Mouse (Mus musculus) lung, postnatal 10 days (tissue): ENCODE data around the gene Tmem132d.
A peak's percentile ranks its signal among the peaks of the same experiment; 100 is the strongest.

Source experiments
- DNase-seq: peaks from one replicate; pipeline ENCODE4 v3.0.0; 2021

Gene Tmem132d

GRCm38 (mm10) chr5:128404223-128404622 lies 28.7 kb downstream of the Tmem132d start:
- no peak for DNase-seq

- DNase-seq, result no peak
These were observed 40.5 kb downstream of the Tmem132d start for GRCm38 (mm10) chr5:128392372-128392771.

GRCm38 (mm10) chr5:128389665-128390064 lies 43.2 kb downstream of the Tmem132d start:
- DNase-seq, result no peak

- no peak for DNase-seq
These were observed 44.3 kb downstream of the Tmem132d start for GRCm38 (mm10) chr5:128388358-128389141.

GRCm38 (mm10) chr5:128369814-128370213 lies 63.1 kb downstream of the Tmem132d start:
- no peak for DNase-seq

GRCm38 (mm10) chr5:128369111-128369510 lies 63.8 kb downstream of the Tmem132d start:
- no peak for DNase-seq

GRCm38 (mm10) chr5:128365261-128365985 lies 67.5 kb downstream of the Tmem132d start:
- DNase-seq, result no peak

- no peak for DNase-seq
These were observed 71.8 kb downstream of the Tmem132d start for GRCm38 (mm10) chr5:128360946-128361675.

- DNase-seq, result peak; percentile 23
These were observed 84.0 kb downstream of the Tmem132d start for GRCm38 (mm10) chr5:128348835-128349234.

- DNase-seq, result no peak
These were observed 96.0 kb downstream of the Tmem132d start for GRCm38 (mm10) chr5:128336841-128337240.

GRCm38 (mm10) chr5:128332766-128333165 lies 100.1 kb downstream of the Tmem132d start:
- peak; percentile 24 for DNase-seq

GRCm38 (mm10) chr5:128330351-128330750 lies 102.5 kb downstream of the Tmem132d start:
- DNase-seq, result no peak

- DNase-seq, result no peak
These were observed 130.5 kb downstream of the Tmem132d start for GRCm38 (mm10) chr5:128302387-128302786.

GRCm38 (mm10) chr5:128291191-128291590 lies 141.7 kb downstream of the Tmem132d start:
- no peak for DNase-seq

- no peak for DNase-seq
These were observed 159.6 kb downstream of the Tmem132d start for GRCm38 (mm10) chr5:128273255-128273654.

- no peak for DNase-seq
These were observed 165.5 kb downstream of the Tmem132d start for GRCm38 (mm10) chr5:128267366-128267765.

GRCm38 (mm10) chr5:128244219-128244618 lies 188.7 kb downstream of the Tmem132d start:
- no peak for DNase-seq

GRCm38 (mm10) chr5:128236638-128237335 lies 196.1 kb downstream of the Tmem132d start:
- peak; percentile 3 for DNase-seq

GRCm38 (mm10) chr5:128235611-128236010 lies 197.3 kb downstream of the Tmem132d start:
- no peak for DNase-seq

GRCm38 (mm10) chr5:128233101-128233500 lies 199.8 kb downstream of the Tmem132d start:
- DNase-seq, result no peak

GRCm38 (mm10) chr5:128218281-128218680 lies 214.6 kb downstream of the Tmem132d start:
- DNase-seq, result no peak

- no peak for DNase-seq
These were observed 221.8 kb downstream of the Tmem132d start for GRCm38 (mm10) chr5:128211125-128211524.

GRCm38 (mm10) chr5:128205716-128206115 lies 227.2 kb downstream of the Tmem132d start:
- DNase-seq, result no peak
